Mouse (Mus musculus) embryo, embryonic 11 days (tissue): Measurements from ENCODE around the gene Tedc1.

Source experiments
- DNase-seq: peaks from one replicate; pipeline ENCODE4 v3.0.0-alpha.2; 2015

Gene Tedc1

DNA sequence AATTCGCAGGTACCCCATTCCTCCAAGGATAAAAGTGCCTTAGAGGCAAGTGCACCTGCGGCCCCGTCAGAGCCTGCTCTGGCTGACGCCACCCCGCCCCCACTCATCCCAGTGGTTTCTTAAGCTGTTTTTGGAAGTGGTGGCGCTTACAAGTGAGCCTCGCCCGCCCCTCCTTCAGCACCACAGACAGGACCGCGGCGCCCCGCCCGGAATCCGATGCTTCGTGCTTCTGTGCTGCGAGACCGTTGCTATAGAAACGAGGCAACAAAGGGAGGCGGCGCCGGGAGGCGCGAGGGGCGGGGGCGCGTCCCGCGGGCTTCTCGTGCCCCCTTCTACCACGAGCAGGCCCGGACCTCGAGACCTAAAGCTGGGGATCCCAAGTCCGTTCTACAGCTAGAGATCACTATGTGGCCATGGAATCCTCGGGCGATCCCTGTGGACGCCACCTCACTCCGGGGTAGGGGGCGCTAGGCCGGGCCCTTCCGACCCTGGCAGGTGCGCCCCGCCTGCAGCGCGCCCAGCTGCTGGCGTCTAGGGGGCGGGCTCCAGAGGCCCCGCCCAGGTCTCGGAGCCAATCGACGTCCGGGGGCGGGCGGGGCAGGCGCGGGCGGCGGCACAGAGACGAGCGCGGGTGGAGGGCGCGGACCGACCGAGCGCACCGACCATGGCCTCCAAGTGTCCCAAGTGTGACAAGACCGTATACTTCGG lies 16.2 kb upstream of the Tedc1 start, which contains the start of gene Crip2:
Crip2 (plus strand) TSS at position 329 of the 708 bp plus-strand sequence.
- DNase-seq, result peak; percentile 96

DNA sequence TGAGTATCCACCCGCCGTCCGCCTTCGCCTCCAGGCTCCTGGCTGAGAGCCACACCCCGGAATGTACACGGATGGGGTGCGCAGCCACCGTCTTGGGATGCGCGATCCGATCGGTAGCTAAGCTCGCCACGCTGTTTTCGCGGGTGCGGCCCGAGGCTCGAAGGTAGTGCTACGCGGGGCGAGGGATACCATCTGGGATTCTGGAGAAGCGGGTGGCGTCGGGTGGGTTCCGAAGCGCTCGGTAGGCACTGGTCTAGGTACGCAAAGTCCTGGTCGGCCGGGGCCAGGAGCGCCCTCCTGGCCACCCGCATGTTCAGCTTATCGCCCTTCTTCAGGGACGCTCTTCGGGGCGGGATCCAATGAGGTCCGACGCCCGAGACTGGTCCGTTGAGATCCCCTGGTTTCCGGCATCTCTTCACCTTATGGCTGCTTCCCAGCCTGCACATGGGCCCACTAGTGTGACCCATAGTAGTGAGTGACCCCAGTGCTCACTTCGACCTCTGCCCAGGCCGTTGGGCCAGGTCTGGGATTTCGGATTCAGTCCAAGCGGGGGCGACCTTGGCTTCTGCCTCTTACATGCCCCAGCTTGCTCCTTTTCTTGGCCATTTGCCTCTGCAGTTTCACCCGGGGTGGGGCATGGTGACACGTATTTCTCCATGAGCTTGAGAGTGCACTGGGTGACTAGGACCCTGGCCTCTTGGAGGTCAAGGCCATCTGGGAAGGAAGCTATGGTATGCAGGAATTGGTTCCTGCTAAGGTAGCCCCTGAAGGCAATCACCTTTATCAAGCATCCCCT lies 15.4 kb upstream of the Tedc1 start:
- no peak for DNase-seq

DNA sequence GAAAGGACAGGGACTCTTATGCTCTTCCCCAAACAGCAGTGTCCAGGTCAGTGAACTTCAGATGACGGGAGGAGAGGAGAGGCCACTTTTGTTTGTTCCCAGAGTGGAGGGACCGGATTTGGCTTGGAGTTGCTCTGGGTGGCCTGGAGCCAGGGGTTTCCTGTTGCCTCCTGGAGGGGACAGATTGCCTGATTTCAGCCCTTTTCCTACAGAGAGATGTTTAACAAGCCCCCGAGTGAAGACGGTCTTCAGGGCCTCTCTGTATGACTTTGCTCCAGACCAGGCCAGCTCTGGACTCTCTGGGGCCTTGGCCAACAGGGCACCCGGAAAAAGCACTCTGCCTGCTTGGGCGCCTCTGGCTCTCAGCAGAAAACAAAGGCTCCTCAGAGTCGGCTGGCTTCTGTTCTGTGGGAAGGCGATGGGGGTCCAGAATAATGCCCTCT lies 14.7 kb upstream of the Tedc1 start:
- no peak for DNase-seq

DNA sequence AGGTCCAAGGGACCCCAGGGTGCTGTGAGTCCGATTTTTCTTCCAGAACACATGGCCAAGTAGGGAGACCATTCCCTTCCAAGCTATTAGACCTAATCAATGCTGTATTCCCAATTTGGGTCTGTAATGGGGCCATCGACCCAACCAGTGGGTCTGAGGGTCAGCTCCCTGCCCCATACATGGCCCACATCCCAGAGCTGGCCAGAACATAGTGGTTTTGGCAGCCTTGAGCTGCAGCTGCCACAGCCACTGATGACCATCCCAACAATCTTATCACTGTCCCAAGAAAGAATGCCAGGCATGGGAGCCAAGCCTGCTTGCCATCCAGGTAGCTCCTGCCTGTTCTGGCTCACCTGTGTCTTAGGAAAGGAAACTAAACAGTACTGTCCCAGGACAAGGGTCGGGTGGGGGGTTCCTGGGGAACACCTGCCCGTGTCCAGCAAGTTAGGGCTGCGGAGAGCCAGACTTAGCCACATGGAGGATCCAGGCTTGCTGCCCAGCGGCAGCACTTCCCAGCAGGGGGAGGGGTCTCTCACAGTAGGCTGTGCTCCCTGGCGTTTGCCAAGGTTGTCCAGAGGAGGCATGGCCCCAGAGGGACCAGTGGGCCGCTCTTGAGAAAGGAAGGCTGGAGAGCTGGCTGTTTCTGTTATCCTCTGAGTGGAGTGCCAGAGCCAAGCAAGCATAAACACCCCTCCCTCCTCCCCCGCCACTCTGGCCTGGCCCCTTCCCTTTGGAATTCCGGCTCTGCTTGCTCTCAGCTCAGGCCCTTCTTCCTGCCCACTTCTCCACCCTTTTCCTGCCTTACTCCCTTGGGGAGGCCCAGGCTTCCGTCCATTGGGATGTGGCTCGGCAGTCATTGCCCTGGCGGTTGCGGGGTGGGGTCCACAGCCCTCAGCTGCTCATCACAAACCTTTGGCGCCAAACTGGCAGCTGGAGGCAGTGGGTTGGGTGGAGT lies 13.9 kb upstream of the Tedc1 start:
- DNase-seq, result peak; percentile 63

DNA sequence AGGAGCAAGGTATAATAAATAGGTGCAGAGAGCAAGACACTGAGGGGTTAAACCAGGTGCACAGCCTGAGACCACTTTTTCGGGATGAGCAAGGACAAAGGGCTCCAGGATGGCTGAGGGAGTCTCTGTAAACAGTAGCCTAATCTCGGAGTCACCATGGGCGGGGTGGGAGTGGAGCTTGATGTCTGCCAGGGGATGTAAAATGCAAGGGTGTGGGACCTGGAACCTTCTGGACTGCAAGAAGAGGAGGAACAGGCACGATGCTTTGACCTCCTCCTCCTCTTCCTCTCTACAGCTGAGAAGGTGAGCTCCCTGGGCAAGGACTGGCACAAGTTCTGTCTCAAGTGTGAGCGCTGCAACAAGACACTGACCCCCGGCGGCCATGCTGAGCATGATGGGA lies 13.1 kb upstream of the Tedc1 start:
- no peak for DNase-seq

DNA sequence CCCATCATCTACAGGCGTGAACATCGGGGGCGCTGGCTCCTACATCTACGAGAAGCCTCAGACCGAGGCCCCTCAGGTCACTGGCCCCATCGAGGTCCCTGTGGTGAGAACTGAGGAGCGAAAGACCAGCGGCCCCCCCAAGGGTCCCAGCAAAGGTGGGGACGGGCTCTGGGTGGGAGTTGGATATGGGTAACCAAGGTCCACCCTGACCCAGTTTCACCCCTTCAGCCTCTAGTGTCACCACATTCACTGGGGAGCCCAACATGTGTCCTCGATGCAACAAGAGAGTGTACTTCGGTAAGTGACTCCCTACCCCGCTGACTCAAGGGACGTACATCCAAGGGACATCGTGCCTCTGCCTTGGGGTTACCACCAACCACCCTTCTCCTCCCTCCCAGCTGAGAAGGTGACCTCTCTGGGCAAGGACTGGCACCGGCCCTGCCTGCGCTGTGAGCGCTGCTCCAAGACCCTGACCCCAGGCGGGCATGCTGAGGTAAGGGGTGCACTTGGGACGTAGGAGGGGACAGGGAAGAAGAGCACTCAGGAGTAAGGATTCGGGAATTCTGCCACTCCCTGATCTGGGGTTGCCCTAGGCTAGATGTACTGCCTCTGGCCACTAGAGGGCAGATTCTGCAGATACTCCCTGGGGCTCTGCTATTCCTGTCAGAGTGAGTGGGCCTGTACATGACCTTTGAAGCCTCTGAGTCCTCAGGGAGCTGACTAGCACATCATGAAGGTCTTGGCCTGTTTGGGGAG lies 12.0 kb upstream of the Tedc1 start:
- peak; percentile 54 for DNase-seq

DNA sequence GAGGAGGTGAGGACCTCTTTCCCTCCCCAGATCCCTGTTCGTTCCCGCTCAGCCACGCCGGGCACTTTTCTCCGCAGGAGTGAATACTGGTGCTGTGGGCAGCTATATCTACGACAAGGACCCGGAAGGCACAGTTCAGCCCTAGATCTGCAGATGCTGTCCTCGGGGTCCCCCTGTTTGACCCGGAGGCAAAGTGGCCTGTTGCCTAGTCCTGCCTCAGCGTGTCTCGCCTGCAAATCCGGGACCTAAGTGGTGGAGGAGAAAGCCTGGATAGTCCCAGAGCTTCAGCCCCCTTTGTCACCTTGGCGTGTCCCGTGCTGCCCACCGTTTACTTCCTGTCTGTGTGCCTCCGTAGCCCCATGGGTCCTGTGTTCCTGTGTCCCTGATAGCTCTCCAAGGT lies 11.3 kb upstream of the Tedc1 start:
- no peak for DNase-seq

DNA sequence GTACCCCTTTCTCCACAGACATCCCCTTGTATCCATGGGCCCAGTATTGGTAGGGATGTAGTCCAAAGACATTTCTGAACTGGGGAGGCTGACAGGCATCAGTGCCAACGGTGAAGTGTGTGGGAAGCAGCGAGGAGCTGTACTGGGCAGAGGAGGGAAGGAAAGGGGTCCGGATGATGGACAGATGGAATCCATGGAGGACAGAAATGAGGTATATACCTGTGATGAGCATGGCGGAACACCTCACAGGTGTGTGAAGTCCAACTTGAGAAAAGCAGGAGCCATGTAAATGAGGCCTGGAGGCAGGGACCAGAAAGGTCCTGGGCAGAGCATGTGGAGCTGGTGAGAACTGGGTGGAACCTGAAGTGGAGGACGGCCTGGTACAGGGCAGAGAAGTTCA lies 10.6 kb upstream of the Tedc1 start:
- DNase-seq, result no peak

DNA sequence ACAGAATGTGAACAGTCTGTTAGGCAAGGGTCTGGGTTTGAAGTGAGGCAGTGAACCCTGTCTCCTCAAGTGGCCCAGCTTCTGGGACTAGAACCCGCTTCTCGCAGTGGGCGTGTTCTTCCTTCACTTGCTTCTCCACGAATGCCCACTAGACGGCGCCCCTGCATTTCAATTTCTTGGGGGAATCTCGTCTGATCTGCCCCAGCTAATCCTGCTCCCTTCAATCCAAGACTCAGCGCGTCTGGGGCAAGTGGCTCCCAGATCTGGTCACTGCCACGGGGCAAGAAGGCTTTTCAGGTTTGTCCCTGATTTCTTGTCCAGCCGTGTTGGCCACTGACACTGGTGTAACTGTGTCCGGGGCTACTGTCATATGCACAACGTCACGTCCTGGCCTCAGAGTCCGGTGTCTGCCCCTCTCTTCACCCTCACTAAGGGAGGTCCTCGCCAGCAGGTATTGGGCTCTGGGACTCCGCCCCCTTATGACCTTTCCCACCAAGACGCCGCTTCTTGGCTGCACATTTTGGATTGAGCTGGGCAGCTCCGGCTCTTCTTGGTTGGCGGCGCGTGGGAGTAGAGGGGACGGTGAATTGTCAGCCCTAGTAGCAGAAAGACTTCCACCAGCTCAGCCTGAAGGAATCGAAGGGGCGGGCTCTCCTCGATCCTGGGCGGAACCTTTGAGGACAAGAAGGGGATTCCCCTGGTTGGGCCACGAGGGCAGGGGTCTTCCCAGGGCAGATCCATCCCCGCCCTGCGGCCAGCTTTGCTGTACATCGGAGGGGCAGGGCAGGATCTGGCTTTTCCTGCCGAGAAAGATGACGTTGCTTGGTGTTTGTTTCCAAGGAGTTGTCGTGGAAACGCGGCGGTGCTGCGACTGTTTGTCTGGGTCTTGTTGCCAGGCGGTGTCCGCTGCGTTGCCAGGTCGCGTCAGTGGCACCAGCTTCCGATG lies 9.8 kb upstream of the Tedc1 start, which contains the start of gene Crip1:
Crip1 (plus strand) TSS at position 205 of the 946 bp plus-strand sequence.
- DNase-seq, result peak; percentile 80

DNA sequence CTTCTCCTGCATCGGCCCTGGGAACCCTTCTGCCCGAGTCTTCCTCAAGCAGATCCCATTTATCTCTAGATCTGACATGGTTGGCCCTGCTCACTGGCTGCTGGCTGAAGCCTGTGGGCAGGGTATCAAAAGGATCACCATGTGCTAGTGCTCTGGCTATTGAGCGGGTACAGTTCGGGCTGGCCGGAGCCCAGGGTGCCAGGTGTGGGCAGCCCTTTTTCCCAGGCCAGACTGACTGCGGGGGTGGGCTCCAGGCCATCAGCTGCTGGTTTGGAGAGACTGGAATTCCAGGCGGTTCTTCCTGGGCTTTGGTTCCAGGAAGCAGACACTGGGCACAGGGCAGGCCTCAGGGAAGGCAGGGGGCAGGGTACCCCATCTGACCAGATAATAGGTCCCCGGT lies 8.7 kb upstream of the Tedc1 start:
- DNase-seq, result no peak

DNA sequence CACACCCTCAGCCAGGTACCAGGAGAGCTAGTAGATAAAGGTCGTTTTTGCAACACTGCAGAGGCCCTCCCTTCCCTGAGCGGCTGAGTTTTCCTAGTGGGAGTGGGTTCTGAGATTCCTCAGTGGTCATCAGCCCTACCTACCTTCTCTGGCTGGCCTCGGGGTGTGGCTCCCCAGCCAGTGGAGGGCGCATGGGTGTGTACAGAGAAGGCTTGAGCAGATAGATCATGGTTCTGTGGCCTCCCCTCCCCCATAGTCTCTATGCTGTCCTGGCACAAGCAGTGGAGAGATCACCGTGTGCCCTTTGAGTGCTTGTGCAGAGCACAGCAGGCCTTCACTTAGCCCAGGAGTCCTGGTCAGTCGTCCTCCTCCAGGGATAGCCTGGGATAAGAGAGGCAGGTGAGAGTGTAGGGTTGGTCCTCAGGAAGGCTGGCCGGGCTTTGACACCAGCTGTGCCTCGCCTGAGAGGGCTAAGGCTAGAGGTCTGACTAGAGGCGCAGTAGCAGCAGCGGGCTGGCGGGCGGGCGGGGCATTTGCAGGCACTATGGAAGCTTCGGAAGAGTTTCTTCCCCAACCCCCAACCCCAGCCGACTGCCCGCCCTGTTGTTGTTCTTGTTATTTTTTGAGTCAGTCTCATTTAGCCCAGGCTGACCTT lies 7.7 kb upstream of the Tedc1 start:
- no peak for DNase-seq

DNA sequence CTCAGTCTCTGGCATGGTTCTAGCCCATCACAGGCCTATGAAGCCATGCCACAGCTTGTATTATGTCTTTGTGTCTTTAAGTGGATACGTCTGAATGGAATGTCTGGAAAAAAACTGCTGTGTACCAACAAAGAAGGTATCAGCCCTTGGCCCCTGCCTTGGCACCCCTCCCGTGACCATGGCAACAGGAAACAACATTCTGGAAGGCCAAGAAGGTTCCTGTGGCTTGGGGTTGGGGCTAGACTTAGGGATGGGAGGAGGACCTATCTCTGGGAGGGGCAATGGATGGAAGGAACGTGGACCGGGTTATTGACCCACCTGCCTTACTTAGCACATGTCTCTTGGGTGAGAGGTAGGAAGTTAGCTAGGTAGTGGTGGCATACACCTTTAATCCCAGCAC lies 6.9 kb upstream of the Tedc1 start:
- DNase-seq, result no peak

DNA sequence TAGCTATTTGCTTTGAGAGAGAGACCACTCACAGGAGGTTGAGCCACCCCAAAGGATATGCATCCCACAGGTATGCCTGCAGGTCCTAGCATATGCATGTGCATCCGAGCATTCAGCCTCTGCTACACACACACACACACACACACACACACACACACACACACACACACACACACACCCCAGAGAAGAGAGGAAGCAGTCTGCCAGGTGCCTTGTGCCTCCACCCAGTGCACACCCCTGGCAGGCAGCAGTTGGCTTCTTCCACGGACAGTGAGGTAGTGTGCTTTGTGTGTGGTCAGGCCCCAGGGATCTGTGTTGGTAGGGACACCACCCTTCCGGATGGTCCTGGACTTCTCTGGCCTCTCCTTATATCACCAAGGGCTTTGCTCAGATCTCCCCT lies 6.3 kb upstream of the Tedc1 start:
- DNase-seq, result no peak

DNA sequence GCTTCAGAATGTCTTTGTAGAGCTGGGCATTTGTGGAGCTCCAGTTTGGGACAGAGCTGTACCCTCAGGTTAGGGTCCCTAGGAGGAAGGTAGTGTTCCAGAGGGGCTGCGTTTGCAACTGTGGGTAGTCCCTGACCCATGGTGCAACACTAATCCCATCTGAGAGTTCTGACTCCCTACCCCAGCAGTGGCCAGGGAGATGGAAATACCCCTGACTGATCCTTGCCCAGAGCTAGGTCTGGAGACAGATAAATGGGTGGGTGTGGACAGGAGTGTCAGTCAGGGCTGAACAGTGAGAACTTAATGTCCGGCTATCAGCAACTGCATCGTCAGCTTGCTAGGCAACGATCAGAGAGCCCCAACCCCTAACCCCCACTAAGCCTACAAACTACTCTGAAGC lies 5.6 kb upstream of the Tedc1 start:
- DNase-seq, result no peak

DNA sequence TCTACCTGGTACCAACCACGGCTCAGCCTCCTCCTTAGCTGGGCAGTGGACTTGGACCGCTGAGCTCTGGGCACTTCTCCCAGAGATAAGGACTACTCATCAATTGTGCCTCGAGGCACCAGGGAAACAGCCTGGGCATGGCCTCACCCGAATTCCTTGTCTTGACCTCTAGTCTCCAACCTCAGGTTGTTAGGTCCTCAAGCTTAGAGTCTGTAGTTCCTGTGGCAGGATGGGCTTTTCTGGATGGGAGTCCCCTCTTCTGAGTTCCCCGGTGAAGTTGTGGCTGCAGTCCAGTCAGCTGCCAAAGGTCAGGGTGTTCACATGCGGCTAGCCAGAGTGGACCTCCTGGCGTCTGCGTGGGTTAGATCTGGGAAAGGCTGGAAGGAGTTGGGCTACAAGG lies 5.2 kb upstream of the Tedc1 start:
- DNase-seq, result no peak

DNA sequence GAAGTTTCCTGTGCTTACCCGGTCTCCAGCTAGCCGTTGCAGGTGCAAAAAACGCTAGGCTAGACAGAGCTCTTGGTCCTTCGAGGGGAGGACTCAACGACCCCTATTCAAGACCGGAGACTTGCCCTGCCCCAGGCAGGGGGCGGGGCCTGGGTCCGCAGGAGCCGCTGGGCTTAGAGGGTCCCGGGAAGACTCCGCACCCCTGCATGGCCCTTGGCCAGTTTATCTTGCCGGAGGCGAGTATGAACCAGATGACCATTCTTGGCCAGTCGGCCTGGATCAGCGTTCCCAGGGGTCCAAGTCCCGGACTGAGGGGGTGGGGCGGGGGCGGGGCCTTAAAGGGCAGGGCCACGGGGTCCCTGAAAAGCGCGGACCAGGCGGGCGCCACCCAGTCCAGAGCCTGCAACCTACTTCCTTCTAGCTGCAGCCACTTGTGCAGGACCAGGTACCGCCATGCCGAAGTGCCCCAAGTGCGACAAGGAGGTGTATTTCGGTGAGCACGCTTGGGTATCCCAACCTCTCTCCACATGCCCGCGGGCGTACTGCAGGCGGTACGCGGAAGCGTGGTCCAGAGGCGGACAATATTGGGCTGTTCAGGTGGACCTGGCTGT lies 4.5 kb upstream of the Tedc1 start:
- DNase-seq, result peak; percentile 57

DNA sequence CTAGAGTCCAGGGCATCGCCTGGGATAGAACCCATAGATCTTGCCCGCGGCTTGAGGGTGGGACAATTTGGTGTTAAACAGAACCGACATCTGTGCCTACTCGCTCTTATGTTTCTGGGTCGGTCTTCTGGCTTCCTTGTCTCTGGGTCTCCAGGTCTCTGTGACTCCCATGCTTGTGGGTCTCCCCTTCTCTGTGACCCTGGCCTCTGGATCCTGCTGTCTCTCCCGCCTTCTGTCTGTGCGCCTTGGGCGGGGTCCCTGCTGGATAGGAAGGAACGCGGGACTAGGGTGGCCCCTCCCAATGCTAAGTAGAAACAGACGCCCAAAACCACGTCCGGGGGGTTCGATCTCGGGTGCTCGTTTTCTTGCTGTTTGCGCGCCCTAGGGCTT lies 4.0 kb upstream of the Tedc1 start:
- DNase-seq, result no peak

DNA sequence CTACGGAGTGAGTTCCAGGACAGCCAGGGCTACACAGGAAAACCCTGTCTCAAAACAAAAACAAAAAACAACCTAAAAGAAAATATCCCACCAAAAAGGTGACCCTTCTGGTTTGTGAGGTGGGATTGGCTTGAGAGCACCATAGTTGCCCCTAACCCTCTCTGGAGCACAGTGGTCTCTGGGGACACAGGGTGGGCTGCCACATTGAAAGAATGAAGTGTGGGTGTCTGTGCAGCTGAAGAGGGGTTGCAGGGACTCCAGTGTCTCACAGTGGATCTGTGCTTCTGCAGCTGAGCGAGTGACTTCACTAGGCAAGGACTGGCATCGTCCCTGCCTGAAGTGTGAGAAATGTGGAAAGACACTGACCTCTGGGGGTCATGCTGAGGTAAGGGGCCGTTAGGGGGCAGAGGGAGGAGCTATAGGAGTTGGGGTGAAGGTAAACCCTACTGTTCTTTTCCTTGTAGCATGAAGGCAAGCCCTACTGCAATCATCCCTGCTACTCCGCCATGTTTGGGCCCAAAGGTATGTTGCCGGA lies 3.2 kb upstream of the Tedc1 start:
- no peak for DNase-seq

DNA sequence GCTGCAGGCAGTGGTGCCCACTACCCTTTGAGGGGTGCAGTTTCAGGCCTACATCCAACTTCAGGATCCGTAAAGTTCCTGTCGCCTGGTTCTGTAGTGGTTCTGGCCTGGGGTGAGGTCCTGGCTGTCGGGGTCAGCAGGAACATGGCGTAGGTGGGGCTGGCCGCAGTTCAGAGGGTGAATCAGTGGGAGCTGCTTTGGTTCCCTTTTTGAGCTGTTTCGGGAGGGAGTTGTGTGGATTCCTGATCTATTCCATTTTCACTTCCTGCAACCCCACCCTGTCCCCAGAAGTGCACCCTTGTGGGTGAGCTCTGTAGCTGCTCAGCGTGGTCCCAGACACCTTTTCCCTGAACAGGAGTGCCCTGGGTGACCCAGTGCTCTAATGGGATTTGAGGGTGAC lies 2.2 kb upstream of the Tedc1 start:
- no peak for DNase-seq

DNA sequence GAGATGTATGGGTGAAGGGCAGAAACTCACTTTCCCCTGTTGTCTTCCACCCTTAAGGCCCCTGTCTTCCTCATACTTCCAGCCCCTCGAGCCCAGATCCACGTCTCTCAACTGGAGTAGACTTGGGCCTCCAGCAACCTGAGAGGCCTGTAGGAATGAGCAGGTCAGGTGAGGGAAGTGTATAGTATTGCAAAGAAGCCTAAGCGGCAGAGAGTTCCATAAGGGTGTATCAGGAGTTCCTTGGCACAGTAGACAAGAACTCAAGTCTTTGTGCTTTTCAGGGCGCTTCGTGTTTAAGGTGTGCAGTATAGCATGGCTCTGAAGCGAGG lies 1.5 kb upstream of the Tedc1 start:
- DNase-seq, result no peak
